9 mouse cellular contexts compared by ENCODE assay signal in the genomic region with DNA sequence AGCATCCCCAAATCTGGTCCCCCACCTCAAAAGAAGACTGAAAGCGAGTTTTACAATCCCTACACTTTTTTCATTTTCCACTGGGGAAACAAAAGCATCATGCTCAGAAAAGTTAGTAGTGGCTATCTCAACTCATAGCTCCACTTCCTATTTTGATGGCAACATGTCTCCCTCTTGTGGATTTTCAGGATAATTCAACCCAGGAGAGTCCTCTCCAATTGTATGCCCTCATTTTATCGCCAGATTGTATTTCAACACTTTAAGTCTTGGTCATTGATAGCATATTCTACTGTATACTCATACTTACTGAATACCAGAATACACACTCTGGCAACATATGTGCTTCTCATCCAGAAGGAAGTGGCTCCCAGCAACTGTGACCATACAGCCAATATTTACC.
DNase-seq lines count a peak whose midpoint lies in the region; ATAC-seq and TF ChIP-seq lines count a peak whose summit lies in the region.
"Had no signal": no experiment of that assay in that cellular context is flagged by ENCODE, and none has a peak within 500 bp of the region (broad histone marks: within the 10 kb centered on the region; RNA-seq: fewer than 3 reads in every experiment).

No protein-coding gene starts in this region.

- no peak overlapping the region for H3K4me3 ChIP-seq in intestine, postnatal 0 days (ENCODE audit: low read depth, low read length)
- no peak overlapping the region for H3K4me3 ChIP-seq in intestine, embryonic 16.5 days (ENCODE audit: low read length)
- no peak overlapping the region for H3K4me3 ChIP-seq in neural tube, embryonic 15.5 days (replicated peaks)

- WGBS in intestine, postnatal 0 days = 43% methylated on average over 2 of the region's 2 CpGs
- WGBS in intestine, embryonic 16.5 days = 48% methylated on average over 2 of the region's 2 CpGs
- 38% methylated on average over 2 of the region's 2 CpGs for WGBS in neural tube, embryonic 15.5 days

- H3K36me3 ChIP-seq in intestine, postnatal 0 days (ENCODE audit: control insufficient read depth, insufficient read depth) = no peaks in the 10 kb centered on the region
- no peaks in the 10 kb centered on the region for H3K36me3 ChIP-seq in intestine, embryonic 16.5 days (ENCODE audit: control insufficient read depth, insufficient read depth, low read length)
- no peaks in the 10 kb centered on the region for H3K36me3 ChIP-seq in neural tube, embryonic 15.5 days

- H3K9ac ChIP-seq in intestine, postnatal 0 days (ENCODE audit: low read depth, low read length) = no peak overlapping the region
- no peak overlapping the region for H3K9ac ChIP-seq in intestine, embryonic 16.5 days (ENCODE audit: low read depth, low read length)
- H3K9ac ChIP-seq in neural tube, embryonic 15.5 days (replicated peaks) = no peak overlapping the region

- ATAC-seq in intestine, postnatal 0 days = no peak
- no peak for ATAC-seq in intestine, embryonic 16.5 days
- peak; percentile 53; the same call in 1 of the 2 replicates for ATAC-seq in neural tube, embryonic 15.5 days (ENCODE audit: low FRiP score)

- H3K4me1 ChIP-seq in intestine, postnatal 0 days (replicated peaks; ENCODE audit: control insufficient read depth, insufficient read depth, low read length) = no peaks in the 10 kb centered on the region
- H3K4me1 ChIP-seq in intestine, embryonic 16.5 days (ENCODE audit: control insufficient read depth, insufficient read depth, low read length) = no peaks in the 10 kb centered on the region
- 0 out of 2 replicates have a peak, but pooled peaks cover 5% of the 10 kb centered on the region for H3K4me1 ChIP-seq in neural tube, embryonic 15.5 days

- H3K4me2 ChIP-seq in intestine, postnatal 0 days (replicated peaks; ENCODE audit: low read depth) = no peak overlapping the region
- no peak overlapping the region for H3K4me2 ChIP-seq in intestine, embryonic 16.5 days (ENCODE audit: low read depth, low read length)
- no peak overlapping the region for H3K4me2 ChIP-seq in neural tube, embryonic 15.5 days

- TF ChIP-seq CTCF in intestine, postnatal 0 days (IDR thresholded peaks at IDR 0.05; ENCODE audit: low read depth) = peak; percentile 71

- no peaks in the 10 kb centered on the region for H3K9me3 ChIP-seq in intestine, postnatal 0 days (ENCODE audit: control insufficient read depth)
- H3K9me3 ChIP-seq in intestine, embryonic 16.5 days (ENCODE audit: control insufficient read depth, low read length) = no peaks in the 10 kb centered on the region
- H3K9me3 ChIP-seq in neural tube, embryonic 15.5 days (replicated peaks) = no peaks in the 10 kb centered on the region

- H3K27me3 ChIP-seq in intestine, postnatal 0 days (replicated peaks; ENCODE audit: control insufficient read depth, insufficient read depth, low read length) = no peaks in the 10 kb centered on the region
- H3K27me3 ChIP-seq in intestine, embryonic 16.5 days (replicated peaks; ENCODE audit: control insufficient read depth, insufficient read depth, low read length) = no peaks in the 10 kb centered on the region
- H3K27me3 ChIP-seq in neural tube, embryonic 15.5 days (replicated peaks) = no peaks in the 10 kb centered on the region

- DNase-seq in neural tube, embryonic 10.5 days (ENCODE audit: extremely low spot score, low spot score) = no peak
- DNase-seq in embryo, embryonic 11 days = peak; percentile 27
- peak; percentile 40 for DNase-seq in telencephalon, adult 2 months (ENCODE audit: low read depth, low spot score)
- no peak for DNase-seq in natural killer cell, adult 2 months (ENCODE audit: low spot score in 2 of 2)
- no peak for DNase-seq in right cerebral cortex, postnatal 14 days
- DNase-seq: adrenal gland, adult 8-10 months had no signal

- no peak overlapping the region for H3K27ac ChIP-seq in intestine, postnatal 0 days (ENCODE audit: low read depth, low read length)
- no peak overlapping the region for H3K27ac ChIP-seq in intestine, embryonic 16.5 days (ENCODE audit: low read length)
- H3K27ac ChIP-seq in neural tube, embryonic 15.5 days (replicated peaks) = no peak overlapping the region

Comparison
In these comparisons a context has a peak if more than half of its experiments do, and no peak if none do; other contexts are left out.
1. DNase-seq: peak in embryo, embryonic 11 days (single experiment) and telencephalon, adult 2 months (single experiment); none in neural tube, embryonic 10.5 days (single experiment), natural killer cell, adult 2 months (0 of 2) and right cerebral cortex, postnatal 14 days (single experiment).